Mouse (Mus musculus): ENCODE measurements at regions not wholly inside any gene's neighbourhood (a gene's known extent, or its start where the extent isn't known, plus 50 kb on each side); places are given as distances from the start of the nearest gene placed in this dataset.

DNA sequence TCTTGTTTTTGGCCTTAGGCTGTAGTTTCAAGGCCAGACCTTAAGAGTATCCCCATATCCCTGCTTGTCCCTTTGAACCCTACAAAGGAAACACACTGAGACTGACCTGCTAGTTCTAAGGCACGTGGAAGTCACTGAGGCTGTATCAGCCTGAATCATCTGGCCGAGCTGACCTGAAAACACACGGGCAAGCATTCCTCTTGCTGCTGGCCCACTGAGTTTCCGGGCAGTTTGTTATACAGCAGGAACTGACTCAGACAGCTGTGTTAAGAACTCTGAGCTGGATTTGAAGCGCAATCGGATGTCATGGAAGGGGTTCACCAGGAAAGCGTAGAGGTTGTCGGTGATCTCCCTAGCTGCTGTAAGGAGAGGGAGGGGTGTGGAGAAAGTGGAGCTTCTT lies 75.9 kb upstream of the Zc3h12a start:
- no peak for DNase-seq (ENCODE audit: low read depth, low spot score)

DNA sequence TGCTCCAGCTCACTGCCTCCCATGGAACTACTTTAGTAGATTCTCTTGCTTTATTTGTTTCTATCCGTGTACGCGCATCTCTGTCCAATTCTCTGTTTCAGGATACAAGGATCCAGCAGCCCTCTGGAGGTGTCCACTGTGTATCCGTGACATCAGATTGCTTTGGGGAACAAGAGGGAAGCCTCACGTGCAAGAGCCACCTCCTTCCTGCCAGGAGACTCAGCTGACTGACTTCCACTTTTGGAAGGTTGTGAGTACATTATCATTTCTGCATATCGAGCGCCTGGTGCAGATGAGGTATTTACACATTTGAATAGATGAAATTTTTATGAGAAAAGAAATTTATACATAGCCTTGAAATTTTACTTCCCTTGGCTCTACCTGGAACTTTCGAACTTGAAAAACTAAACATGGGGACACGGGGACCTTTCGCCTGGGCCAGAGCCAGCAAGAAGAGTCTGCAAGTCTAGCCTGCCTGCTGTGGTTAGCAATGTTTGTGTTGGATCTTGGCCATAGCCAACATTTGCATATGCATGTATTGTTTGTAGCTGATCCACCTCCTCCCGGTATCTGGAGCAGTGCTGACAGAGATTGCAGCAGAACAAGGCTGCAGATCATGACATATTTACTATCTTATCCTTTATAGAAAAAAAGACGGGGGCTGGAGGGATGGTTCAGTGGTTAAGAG lies 74.1 kb upstream of the Zc3h12a start:
- DNase-seq (ENCODE audit: low read depth, low spot score): no peak

DNA sequence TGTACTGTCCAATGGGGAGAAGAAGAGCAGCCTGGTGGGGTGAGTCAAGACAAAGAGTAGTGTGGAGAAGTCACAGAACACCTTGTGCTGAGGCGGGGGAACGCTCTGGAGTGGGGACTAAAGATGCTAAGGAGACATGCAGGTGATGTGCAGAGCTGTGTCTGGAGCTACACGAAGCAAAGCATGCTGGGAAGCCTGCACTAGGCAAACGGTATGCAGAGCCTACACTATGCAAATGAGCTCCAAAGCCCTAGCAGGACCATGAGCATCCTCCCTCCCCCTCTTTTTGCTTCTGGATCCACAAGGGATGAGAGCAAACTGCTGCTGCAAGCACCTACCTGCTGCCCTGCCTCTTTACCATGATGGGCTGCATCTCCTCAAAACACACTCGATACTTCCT lies 73.1 kb upstream of the Zc3h12a start:
- no peak for DNase-seq (ENCODE audit: low read depth, low spot score)

DNA sequence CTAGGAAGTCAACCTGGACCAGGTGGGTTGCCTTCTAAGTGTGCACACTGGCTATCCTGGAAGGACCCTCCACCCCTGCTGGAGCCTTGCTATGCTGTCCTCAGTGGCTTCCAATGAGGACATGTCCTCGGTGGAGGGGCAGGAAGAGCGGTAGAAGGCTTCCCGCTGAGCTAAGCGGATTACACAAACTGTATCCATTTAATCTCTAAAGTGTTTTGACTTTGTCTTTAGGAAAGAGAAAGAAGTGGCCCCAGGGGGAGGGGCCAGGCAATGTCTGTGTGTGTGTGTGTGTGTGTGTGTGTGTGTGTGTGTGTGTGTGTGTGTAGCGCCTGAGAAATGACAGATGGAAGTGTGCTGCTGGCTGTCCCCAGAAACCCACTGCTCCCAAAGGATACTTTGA lies 71.6 kb upstream of the Zc3h12a start:
- no peak for DNase-seq (ENCODE audit: low read depth, low spot score)

DNA sequence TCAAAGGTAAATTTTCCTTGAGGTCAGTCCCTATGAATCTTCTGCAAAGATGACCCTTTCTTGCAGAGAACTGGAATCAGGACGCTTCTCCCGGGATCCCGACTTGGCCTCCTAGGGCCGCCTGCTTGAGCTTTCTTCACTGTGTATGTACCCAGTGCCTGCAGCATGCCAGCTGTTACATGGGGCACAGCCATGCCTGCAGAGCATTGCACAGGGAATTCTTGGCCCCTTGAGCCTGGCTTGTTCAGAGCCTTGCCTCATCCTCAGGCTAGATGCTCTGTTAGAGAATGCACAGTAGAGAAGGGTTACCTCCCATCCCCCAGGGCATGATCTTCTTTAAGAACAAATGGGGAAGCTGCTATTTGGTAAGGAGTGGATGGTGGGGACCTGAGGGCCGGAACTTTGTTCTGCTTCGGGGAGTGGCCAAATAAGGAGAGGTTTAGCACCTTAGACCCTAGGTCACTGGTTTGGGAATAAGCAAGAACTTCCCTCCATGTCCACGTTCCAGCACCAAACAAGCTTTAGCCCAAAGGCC lies 68.3 kb upstream of the Zc3h12a start:
- no peak for DNase-seq (ENCODE audit: low read depth, low spot score)

DNA sequence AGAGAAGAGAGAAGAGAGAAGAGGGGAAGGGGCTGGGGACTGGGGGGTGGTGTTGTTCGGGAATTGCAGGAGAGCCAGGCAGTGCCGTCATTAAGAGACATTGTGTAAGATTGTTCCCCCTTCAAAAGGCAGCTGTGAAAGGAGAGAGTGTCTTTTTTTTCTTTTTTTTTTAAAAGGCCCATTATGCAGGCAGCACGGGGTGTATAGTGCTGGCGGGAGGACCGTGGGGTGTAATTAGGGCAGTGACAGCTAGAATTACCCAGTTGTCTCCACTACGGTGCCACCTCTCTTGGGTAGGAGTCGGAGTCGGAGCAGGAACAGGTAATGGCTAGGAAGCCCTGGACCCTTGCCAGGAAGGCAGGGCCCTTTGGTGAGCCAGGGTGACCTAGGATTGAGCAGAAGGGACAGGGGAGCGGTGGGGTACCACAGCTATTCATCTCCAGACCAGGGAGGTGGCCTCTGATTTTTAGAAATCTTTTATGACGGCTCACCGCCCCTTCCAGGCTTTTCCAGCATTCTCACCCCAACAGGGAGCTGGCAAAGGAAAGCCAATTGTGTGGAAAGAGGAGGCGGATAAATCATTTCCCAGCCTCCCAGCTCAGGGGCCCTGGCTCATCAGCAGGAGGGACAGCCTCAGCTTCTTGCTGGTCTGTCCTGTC lies 67.2 kb upstream of the Zc3h12a start:
- peak; percentile 22 for DNase-seq (ENCODE audit: low read depth, low spot score)

DNA sequence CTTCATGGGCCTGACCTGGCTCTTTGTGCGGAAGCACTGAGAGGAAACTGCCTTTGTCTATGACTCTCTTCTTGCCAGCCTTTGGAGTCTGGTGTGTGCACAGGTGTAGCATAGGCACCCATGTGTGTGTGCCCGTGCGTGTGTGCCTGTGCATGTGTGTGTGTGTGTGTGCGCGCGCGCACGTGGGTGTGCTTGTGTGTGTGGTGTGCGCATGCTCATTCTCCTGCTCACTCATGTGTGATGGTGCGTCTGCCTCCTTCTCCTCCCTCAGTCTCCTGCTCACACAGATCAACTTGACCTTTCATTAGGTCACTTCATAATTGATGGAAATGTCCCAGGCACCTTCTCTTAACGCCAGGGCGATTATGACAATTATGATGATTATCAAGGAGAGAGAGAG lies 66.7 kb upstream of the Zc3h12a start:
- peak; percentile 14 for DNase-seq (ENCODE audit: low read depth, low spot score)

DNA sequence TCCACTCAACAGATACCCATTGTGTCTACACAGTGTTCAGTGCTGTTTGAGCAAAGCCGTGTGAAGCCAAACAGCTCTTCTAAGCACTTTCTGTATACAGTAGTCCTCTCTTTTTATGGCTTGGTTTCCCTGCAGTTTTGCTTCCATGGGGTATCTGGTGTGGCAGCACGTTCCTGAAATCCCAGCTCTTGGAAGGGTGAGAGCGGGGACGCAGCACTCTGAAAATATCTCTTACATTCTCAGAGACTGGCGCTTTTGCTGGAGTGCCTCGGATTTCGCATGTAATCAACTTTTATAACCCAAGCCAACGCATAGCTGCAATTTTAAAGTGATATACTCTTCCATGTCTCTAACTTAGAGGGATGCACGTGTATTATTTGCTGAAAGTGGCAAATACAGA lies 64.0 kb upstream of the Zc3h12a start:
- peak; percentile 46 for DNase-seq (ENCODE audit: low read depth, low spot score)

DNA sequence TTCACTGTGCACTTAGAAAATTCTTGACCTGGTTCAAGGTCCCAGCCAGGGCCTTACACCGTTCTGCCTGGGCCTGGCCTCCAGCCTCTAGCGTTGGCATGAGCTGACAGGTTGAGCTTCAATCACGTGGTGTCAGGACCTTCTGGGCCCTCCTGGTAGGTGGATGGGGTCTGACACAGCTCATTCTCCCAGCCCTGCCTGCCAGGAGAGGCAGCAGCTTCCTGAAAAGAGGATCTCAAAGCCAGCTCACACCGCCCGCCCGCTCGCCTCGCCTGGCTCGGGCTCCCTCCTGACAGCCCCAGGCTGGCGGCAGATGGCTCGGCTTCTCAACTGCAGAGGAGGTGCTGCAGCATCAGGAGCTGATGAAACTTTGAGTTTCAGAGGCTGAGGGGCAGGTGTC lies 63.4 kb upstream of the Zc3h12a start:
- DNase-seq (ENCODE audit: low read depth, low spot score): peak; percentile 24

DNA sequence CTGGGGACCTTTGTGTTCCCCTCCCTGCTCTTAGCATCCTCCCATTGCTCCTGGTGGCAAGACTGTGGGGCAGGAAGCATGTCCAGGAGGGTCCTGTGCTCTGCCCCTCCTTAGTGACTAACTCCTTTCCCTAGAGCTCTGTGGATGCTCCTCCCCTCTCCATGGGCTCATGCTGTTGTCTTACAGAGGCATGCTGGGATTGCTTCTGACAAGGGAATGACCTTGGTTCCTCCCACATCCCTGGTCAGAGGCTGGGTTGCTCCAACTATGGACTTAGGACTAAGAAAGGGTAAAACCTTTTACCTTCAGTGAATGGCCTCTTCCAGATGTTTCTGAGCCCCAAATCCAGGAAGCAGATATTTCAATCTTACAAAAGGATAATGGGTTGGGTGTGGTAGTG lies 62.3 kb upstream of the Zc3h12a start:
- DNase-seq (ENCODE audit: low read depth, low spot score): no peak

DNA sequence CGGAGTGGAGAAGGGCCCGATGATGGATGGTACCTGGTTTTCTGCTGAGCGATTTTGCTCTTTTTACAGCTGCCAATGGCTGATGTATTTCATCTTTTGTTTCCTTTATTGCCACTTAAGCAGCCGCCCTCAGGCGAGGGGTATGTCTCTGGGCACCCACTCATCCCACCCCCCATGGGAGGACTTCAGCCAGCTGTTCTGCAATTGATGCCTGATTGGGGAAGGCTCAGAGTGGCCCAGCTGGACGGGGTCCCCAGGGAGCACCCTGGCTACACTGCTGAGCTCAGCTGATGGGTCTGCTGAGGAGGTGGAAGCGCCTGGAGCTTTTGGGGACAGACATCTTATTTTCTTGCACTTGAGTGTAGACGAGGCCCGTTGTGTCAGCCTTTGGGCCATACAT lies 58.6 kb upstream of the Zc3h12a start:
- no peak for DNase-seq (ENCODE audit: low read depth, low spot score)

DNA sequence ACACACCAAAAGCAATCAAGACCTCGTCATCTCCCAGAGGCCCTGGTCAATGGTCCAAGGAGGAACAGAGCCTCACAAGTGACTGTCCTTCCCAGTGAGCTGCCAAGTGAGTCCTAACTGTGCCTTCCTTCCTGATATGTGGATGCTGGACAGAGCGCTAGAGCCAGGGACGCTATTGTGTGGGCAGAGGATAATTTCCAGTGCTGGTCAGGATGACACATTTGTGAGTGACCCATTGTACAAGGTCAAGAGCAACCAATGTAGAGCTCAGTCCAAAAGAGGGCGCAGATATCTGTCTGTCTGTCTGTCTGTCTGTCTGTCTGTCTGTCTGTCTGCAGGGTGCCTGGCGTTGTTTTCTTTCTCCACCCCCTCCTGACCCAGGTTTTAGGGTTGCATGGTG lies 57.4 kb upstream of the Zc3h12a start:
- DNase-seq (ENCODE audit: low read depth, low spot score): no peak

DNA sequence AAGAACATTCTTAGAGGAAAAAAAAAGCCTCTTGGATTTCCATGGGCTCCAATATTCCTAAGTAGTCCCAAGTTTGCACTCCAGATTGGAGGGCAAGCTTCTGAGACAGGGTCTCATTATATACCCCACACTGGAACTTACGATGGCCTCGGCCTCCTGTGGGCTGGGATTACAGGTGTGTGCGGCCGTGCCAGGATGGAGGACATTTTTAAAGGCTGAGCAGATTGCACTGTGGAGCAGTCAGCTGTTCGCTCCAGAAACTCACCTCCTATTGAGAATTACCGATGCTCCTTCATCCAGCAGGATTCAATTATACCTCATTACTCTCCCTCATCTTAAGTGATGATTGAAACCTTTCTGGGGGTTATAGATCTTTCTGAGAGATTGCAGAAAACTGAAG lies 53.3 kb upstream of the Zc3h12a start:
- no peak for DNase-seq (ENCODE audit: low read depth, low spot score)

DNA sequence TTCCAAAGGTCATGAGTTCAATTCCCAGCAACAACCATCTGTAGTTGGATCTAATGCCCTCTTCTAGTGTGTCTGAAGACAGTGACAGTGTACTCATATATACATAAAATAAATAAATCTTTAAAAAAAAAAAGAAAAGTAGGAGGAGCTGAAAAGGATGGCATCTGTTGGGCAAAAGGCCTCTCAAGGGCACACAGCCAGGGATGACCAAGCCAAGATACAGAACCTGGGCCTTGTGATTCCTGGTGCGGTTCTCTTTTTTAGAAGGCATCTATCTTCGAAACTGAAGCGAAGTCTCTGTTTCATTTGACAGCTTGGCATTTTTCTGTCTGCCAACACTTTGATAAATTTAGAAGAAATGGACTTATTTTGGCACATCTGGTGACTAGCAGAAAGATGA lies 50.9 kb upstream of the Zc3h12a start:
- no peak for DNase-seq (ENCODE audit: low read depth, low spot score)

DNA sequence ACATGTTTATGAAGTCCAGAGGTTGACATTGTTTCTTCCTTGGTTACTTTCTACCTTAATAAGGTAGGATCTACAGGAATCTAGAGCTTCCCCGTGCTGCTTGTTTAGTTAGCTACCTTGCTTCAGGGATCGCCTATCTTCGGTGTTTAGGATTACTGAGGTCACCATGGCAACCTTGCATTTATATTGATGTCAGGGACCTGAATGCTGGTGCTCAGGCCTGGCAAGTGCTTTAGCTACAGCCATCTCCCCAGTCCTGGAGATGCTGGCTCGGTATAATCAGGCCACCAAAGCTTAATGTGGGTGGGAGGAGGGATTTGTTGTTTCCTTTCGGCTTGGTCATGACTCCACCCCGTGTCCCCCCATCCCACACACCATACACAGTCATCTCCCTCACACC lies 50.0 kb upstream of the Zc3h12a start:
- DNase-seq (ENCODE audit: low read depth, low spot score): no peak
